Comparison of ENCODE assay signal across 30 mouse cellular contexts in genomic region chr9:93969691-93970284, GRCm38 (mm10).
DNase-seq lines count a peak whose midpoint lies in the region; ATAC-seq and TF ChIP-seq lines count a peak whose summit lies in the region.
"Had no signal": no experiment of that assay in that cellular context is flagged by ENCODE, and none has a peak within 500 bp of the region (broad histone marks: within the 10 kb centered on the region; RNA-seq: fewer than 3 reads in every experiment).

No protein-coding gene starts in this region.

- no peak overlapping the region for H3K4me2 ChIP-seq in forebrain, embryonic 13.5 days
- H3K4me2 ChIP-seq: heart, embryonic 12.5 days; hindbrain, embryonic 14.5 days; kidney, embryonic 15.5 days; liver, embryonic 15.5 days; lung, embryonic 14.5 days; neural tube, embryonic 12.5 days had no signal

- H3K9me3 ChIP-seq in forebrain, embryonic 13.5 days (replicated peaks), result no peaks in the 10 kb centered on the region
- H3K9me3 ChIP-seq in forebrain, embryonic 10.5 days, result no peaks in the 10 kb centered on the region
- H3K9me3 ChIP-seq: G1E; heart, embryonic 12.5 days; kidney, embryonic 15.5 days; liver, embryonic 15.5 days; neural tube, embryonic 12.5 days had no signal

- H3K9ac ChIP-seq in forebrain, embryonic 13.5 days, result no peak overlapping the region
- H3K9ac ChIP-seq: heart, embryonic 12.5 days; hindbrain, embryonic 14.5 days; kidney, embryonic 15.5 days; liver, embryonic 15.5 days; lung, embryonic 14.5 days; neural tube, embryonic 12.5 days had no signal

- 78% methylated on average over 6 of the region's 6 CpGs for WGBS in forebrain, embryonic 13.5 days
- WGBS in forebrain, embryonic 10.5 days, result 89% methylated on average over 6 of the region's 6 CpGs

- TF ChIP-seq CTCF in brain, embryonic 14.5 days (IDR thresholded peaks at IDR 0.05; ENCODE audit: borderline replicate concordance, extremely low read depth, insufficient read depth, insufficient read length), result no peak

- no peak overlapping the region for H3K4me3 ChIP-seq in forebrain, embryonic 13.5 days
- no peak overlapping the region for H3K4me3 ChIP-seq in forebrain, embryonic 10.5 days
- H3K4me3 ChIP-seq: heart, embryonic 12.5 days; kidney, embryonic 15.5 days; liver, embryonic 15.5 days; myocyte; neural tube, embryonic 12.5 days had no signal

- no peak overlapping the region for H3K27ac ChIP-seq in forebrain, embryonic 13.5 days
- no peak overlapping the region for H3K27ac ChIP-seq in forebrain, embryonic 10.5 days
- H3K27ac ChIP-seq: hindbrain, embryonic 14.5 days; kidney, embryonic 15.5 days; liver, embryonic 15.5 days; neural tube, embryonic 12.5 days had no signal

- peak; percentile 30; the same call in 1 of the 2 replicates for ATAC-seq in forebrain, embryonic 13.5 days
- ATAC-seq: inflammation-experienced regulatory T-cells, adult 6 months; Patski had no signal

- H3K36me3 ChIP-seq in forebrain, embryonic 13.5 days (ENCODE audit: poor library complexity, severe bottlenecking), result no peaks in the 10 kb centered on the region
- no peaks in the 10 kb centered on the region for H3K36me3 ChIP-seq in forebrain, embryonic 10.5 days (replicated peaks)
- H3K36me3 ChIP-seq: G1E; heart, embryonic 12.5 days; kidney, embryonic 15.5 days; liver, embryonic 15.5 days; neural tube, embryonic 12.5 days had no signal

- H3K4me1 ChIP-seq in forebrain, embryonic 13.5 days, result no peaks in the 10 kb centered on the region
- H3K4me1 ChIP-seq in forebrain, embryonic 10.5 days, result no peaks in the 10 kb centered on the region
- H3K4me1 ChIP-seq: heart, embryonic 12.5 days; kidney, embryonic 15.5 days; liver, embryonic 15.5 days; neural tube, embryonic 12.5 days had no signal

- TF ChIP-seq POLR2A in brain, embryonic 14.5 days (IDR thresholded peaks at IDR 0.05; ENCODE audit: borderline replicate concordance, extremely low read depth, insufficient read depth, insufficient read length, poor library complexity, severe bottlenecking), result no peak

- no peak for DNase-seq in forebrain, embryonic 10.5 days (ENCODE audit: extremely low spot score, low spot score)
- DNase-seq in Muller cell, postnatal 12 days (ENCODE audit: inconsistent ontology term), result peak; percentile 70
- peak; percentile 9 for DNase-seq in adrenal gland, postnatal 10 days
- peak; percentile 32 for DNase-seq in brain, embryonic 14.5 days (ENCODE audit: low read depth)
- DNase-seq in gastrocnemius, postnatal 25 days, result no peak
- DNase-seq in frontal cortex, postnatal 14 days (ENCODE audit: low spot score in 2 of 2), result no peak
- no peak for DNase-seq in gastrocnemius, postnatal 10 days
- DNase-seq: cerebellum, adult 11 months; cerebellum, adult 9-10 months; cerebellum, postnatal 36 days; gastrocnemius, postnatal 14 days; heart, adult 18-20 months; kidney, adult 18-20 months; kidney, postnatal 25 days; liver; lung, embryonic 14.5 days; lung, postnatal 14 days; right cerebral cortex, postnatal 25 days; spleen, adult 18-20 months; thymus, postnatal 25 days had no signal

- no peaks in the 10 kb centered on the region for H3K27me3 ChIP-seq in forebrain, embryonic 13.5 days
- no peaks in the 10 kb centered on the region for H3K27me3 ChIP-seq in forebrain, embryonic 10.5 days (ENCODE audit: poor library complexity, severe bottlenecking)
- H3K27me3 ChIP-seq: heart, embryonic 12.5 days; kidney, embryonic 15.5 days; liver, embryonic 15.5 days; neural tube, embryonic 12.5 days; Patski had no signal

Comparison
In these comparisons a context has a peak if more than half of its experiments do, and no peak if none do; other contexts are left out.
1. DNase-seq: peak in Muller cell, postnatal 12 days (single experiment), adrenal gland, postnatal 10 days (single experiment) and brain, embryonic 14.5 days (single experiment); none in forebrain, embryonic 10.5 days (single experiment), gastrocnemius, postnatal 25 days (single experiment), frontal cortex, postnatal 14 days (0 of 2) and gastrocnemius, postnatal 10 days (single experiment).